Mouse (Mus musculus) adipocyte (in vitro differentiated cells): ENCODE data around the gene Npy4r.
A peak's percentile ranks its signal among the peaks of the same experiment; 100 is the strongest.

ENCODE experiments used
- DNase-seq: peaks from one replicate; pipeline ENCODE4 v3.0.0-alpha.2; 2016; ENCODE audit warnings: low spot score

Gene Npy4r

GRCm38 (mm10) chr14:34152342-34152741 is at the start of gene Npy4r:
Npy4r (minus strand) TSS chr14:34152489.
- DNase-seq = no peak

- DNase-seq = no peak
Measured at GRCm38 (mm10) chr14:34201231-34202035, 49.1 kb upstream of the Npy4r start, which contains the start of gene Gprin2. Gprin2 (minus strand) TSS chr14:34201653.

- no peak for DNase-seq
Measured at GRCm38 (mm10) chr14:34200738-34201230, 48.5 kb upstream of the Npy4r start.

- peak; percentile 87 for DNase-seq
Measured at GRCm38 (mm10) chr14:34196706-34197105, 44.4 kb upstream of the Npy4r start.

GRCm38 (mm10) chr14:34195466-34195865 is 43.2 kb upstream of the Npy4r start:
- no peak for DNase-seq

- no peak for DNase-seq
Measured at GRCm38 (mm10) chr14:34193879-34194278, 41.6 kb upstream of the Npy4r start.

GRCm38 (mm10) chr14:34190361-34190760 is 38.1 kb upstream of the Npy4r start:
- DNase-seq = no peak

GRCm38 (mm10) chr14:34188629-34189028 is 36.3 kb upstream of the Npy4r start:
- peak; percentile 7 for DNase-seq

GRCm38 (mm10) chr14:34183101-34183500 is 30.8 kb upstream of the Npy4r start:
- no peak for DNase-seq

GRCm38 (mm10) chr14:34179351-34179750 is 27.1 kb upstream of the Npy4r start:
- DNase-seq = no peak

GRCm38 (mm10) chr14:34171107-34171506 is 18.8 kb upstream of the Npy4r start:
- no peak for DNase-seq

GRCm38 (mm10) chr14:34155752-34156151 is 3.5 kb upstream of the Npy4r start:
- DNase-seq = no peak

- DNase-seq = peak; percentile 73
Measured at GRCm38 (mm10) chr14:34154601-34155337, 2.5 kb upstream of the Npy4r start.

- no peak for DNase-seq
Measured at GRCm38 (mm10) chr14:34142915-34143314, 9.4 kb downstream of the Npy4r start.

GRCm38 (mm10) chr14:34142316-34142715 is 10.0 kb downstream of the Npy4r start:
- no peak for DNase-seq

GRCm38 (mm10) chr14:34139671-34140664 is 12.3 kb downstream of the Npy4r start:
- no peak for DNase-seq

GRCm38 (mm10) chr14:34135391-34135790 is 16.9 kb downstream of the Npy4r start:
- DNase-seq = no peak

GRCm38 (mm10) chr14:34131216-34131615 is 21.1 kb downstream of the Npy4r start:
- no peak for DNase-seq

- DNase-seq = no peak
Measured at GRCm38 (mm10) chr14:34121691-34122090, 30.6 kb downstream of the Npy4r start.

- DNase-seq = no peak
Measured at GRCm38 (mm10) chr14:34120923-34121351, 31.4 kb downstream of the Npy4r start.

GRCm38 (mm10) chr14:34120016-34120910 is 32.0 kb downstream of the Npy4r start:
- DNase-seq = no peak
